Mouse (Mus musculus): ENCODE results near the gene B3galt1.

GRCm38 (mm10) chr2:67931994-67932393 is 366.3 kb downstream of the B3galt1 start:
- TF ChIP-seq CTCF (conservative IDR thresholded peaks at IDR 0.05; ENCODE audit: low read length) (no peak), POU5F1 (IDR thresholded peaks at IDR 0.05; ENCODE audit: borderline replicate concordance, low read length) (no peak), NANOG (IDR thresholded peaks at IDR 0.05; ENCODE audit: borderline replicate concordance, low read length) (no peak)
